Mouse (Mus musculus): Measurements from ENCODE around the gene Rtn4rl1. TPM values are rescaled to one million over a fixed set of nuclear protein-coding genes. Genes with fewer than 3 reads are reported as not detected.

The Rtn4rl1 gene
- total RNA-seq, 2 experiments from 2014 or later, result 25.2 to 27.8 TPM

GRCm38 (mm10) chr11:75251006-75251512 lies 57.5 kb downstream of the Rtn4rl1 start:
- peak; percentile 56 for DNase-seq

- DNase-seq, result no peak
Measured at GRCm38 (mm10) chr11:75251557-75252070, 58.0 kb downstream of the Rtn4rl1 start.

- peak; percentile 73 for DNase-seq
Measured at GRCm38 (mm10) chr11:75254252-75254912, 60.8 kb downstream of the Rtn4rl1 start.

GRCm38 (mm10) chr11:75255330-75255729 lies 61.7 kb downstream of the Rtn4rl1 start:
- DNase-seq, result no peak

GRCm38 (mm10) chr11:75257056-75257648 lies 63.6 kb downstream of the Rtn4rl1 start:
- DNase-seq, result no peak

GRCm38 (mm10) chr11:75259416-75259815 lies 65.8 kb downstream of the Rtn4rl1 start:
- DNase-seq, result peak; percentile 71

GRCm38 (mm10) chr11:75259996-75260561 lies 66.5 kb downstream of the Rtn4rl1 start:
- DNase-seq, result peak; percentile 82

GRCm38 (mm10) chr11:75261016-75261415 lies 67.4 kb downstream of the Rtn4rl1 start:
- DNase-seq, result peak; percentile 73

- DNase-seq, result no peak
Measured at GRCm38 (mm10) chr11:75261730-75262129, 68.1 kb downstream of the Rtn4rl1 start.

- DNase-seq, result peak; percentile 46
Measured at GRCm38 (mm10) chr11:75262181-75262580, 68.6 kb downstream of the Rtn4rl1 start.

GRCm38 (mm10) chr11:75262791-75263190 lies 69.2 kb downstream of the Rtn4rl1 start:
- peak; percentile 77 for DNase-seq

GRCm38 (mm10) chr11:75263274-75263963 lies 69.8 kb downstream of the Rtn4rl1 start:
- no peak for DNase-seq

- DNase-seq, result no peak
Measured at GRCm38 (mm10) chr11:75263964-75264312, 70.4 kb downstream of the Rtn4rl1 start.

- no peak for DNase-seq
Measured at GRCm38 (mm10) chr11:75264550-75264949, 71.0 kb downstream of the Rtn4rl1 start.

- DNase-seq, result no peak
Measured at GRCm38 (mm10) chr11:75265545-75265944, 72.0 kb downstream of the Rtn4rl1 start.

- peak; percentile 73 for DNase-seq
Measured at GRCm38 (mm10) chr11:75267826-75268281, 74.3 kb downstream of the Rtn4rl1 start.

- DNase-seq, result no peak
Measured at GRCm38 (mm10) chr11:75268492-75268891, 74.9 kb downstream of the Rtn4rl1 start.

GRCm38 (mm10) chr11:75269213-75269612 lies 75.6 kb downstream of the Rtn4rl1 start:
- no peak for DNase-seq

GRCm38 (mm10) chr11:75270276-75270984 lies 76.8 kb downstream of the Rtn4rl1 start:
- DNase-seq, result no peak

- no peak for DNase-seq
Measured at GRCm38 (mm10) chr11:75270985-75271434, 77.4 kb downstream of the Rtn4rl1 start.

- no peak for DNase-seq
Measured at GRCm38 (mm10) chr11:75273466-75273865, 79.9 kb downstream of the Rtn4rl1 start.

GRCm38 (mm10) chr11:75275035-75275434 lies 81.5 kb downstream of the Rtn4rl1 start:
- no peak for DNase-seq
